Mouse (Mus musculus) adrenal gland, adult 2 months (tissue): Measurements from ENCODE around the gene Map2k4. TPM values are rescaled to one million over a fixed set of nuclear protein-coding genes. Genes with fewer than 3 reads are reported as not detected.

Source experiments
- DNase-seq: peaks from one replicate; pipeline ENCODE4 v3.0.0; 2021
- polyA plus RNA-seq: library from polyadenylated mRNA; depleted of rRNA; stranded (reverse); fragments of >200 nt; gene quantifications from 2 replicates; pipeline ENCODE4 v1.2.3, GENCODE M21; 2012
- total RNA-seq, 2 experiments: library from RNA; stranded (reverse); gene quantifications; 2 replicates each; pipeline ENCODE4 v1.2.3; 2021

The Map2k4 gene
- total and polyA plus RNA-seq, 3 experiments, result 8.0 to 58.4 (median 39.3) TPM

DNA sequence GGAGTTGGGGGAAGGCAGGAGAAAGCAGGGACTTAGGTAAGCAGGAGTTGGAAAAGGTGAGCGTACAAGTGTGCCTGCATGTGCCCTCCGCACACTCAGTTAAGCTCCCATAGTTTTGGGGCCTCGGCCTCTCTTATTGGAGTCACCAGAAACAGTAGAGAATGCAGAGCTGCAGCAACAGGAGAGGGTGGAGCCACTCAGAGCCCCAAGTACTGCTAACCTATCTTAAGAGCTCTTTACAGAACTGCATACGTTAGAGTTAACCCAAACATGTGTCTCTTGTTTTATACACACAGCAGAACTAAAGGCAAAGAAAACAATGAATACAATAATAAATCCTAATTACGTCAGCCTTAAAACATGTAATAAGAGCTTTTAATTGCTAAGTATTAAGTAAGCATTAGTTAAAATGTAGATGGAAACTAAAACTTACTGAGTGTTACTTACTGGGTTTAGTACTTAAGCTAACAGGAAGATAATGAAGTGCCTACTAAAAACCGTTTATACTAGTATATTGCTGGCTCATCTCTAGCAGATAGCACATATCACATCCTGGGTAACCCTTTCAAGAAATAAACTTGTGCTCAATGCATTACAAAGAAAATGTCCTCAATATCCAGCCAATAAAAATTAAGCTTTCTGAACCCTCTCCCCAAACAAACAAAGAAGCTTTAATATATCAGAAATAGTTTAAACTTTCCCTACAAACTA is 14.0 kb downstream of the Map2k4 start:
- no peak for DNase-seq

- no peak for DNase-seq
These were observed 14.6 kb downstream of the Map2k4 start for GRCm38 (mm10) chr11:65773535-65773934.

DNA sequence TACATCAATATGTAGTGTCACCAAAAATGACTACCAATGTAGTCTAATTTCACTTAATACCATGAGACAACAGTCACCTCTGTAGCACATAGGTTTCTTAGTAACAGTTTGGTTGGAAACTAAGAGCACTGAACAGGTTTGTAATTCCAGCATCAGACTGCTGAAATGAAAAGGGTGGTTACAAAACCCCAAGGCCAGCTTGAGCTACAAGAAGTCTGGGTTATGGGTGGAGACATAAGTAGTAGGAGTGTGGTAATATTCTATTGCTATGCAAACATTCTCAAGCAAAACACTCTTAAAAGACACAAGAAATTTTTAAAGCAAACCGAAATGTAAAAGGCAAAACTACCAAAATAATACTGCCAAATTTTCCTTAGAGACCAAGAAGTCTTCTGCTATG is 16.6 kb downstream of the Map2k4 start:
- DNase-seq, result no peak

DNA sequence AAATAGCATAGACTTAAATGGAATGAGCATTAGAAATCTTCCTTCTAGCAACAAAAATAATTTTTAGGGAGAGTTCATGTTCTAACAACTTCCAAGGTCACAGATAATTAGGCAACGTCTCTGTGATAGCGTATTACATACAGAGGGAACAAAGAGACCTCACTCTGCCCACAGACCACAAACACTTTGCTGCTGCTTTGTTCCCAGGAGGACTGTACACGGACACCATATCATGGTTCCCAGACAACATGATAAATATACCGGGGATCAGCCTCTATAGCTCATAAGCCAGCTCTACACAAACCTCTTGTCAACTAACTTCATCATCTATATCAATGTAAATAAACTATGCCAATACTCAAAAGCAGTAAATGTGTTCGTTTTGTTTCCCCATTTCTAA is 18.1 kb downstream of the Map2k4 start:
- no peak for DNase-seq

DNA sequence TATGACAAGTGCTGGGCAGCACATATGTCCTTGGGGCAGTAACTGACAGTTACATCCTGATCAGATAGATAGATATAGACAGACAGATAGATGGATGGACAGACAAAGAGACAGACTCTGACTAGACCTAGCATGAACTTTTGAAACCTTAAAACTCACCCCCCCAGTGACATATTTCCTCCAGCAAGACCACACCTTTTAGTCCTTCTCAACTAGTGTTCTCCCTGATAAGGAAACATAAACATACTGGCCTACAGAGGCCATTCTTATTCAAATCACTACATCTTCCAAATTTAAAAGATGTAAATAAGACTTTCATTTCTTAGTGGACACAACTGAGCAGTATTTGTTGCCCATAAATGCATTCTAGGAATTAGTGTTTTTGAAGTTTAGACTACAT is 19.7 kb downstream of the Map2k4 start:
- no peak for DNase-seq

DNA sequence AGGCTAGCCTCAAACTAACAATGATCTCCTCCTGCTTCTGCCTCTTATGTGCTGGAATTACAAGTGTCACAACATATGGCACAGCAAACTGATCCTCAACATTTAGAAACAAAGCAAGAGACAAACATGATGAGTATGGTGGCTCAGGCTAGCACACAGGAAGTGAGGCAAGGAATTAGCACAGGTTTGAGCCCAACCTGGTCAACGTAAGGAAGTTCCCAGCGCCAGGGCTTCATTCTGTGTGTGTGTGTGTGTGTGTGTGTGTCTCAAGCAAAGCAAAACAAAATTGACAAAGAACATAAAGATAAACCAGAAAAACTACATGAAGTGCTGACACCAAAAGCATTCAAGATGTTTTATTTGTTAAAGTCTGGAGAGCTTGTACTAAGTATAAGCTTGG is 27.2 kb downstream of the Map2k4 start:
- no peak for DNase-seq

DNA sequence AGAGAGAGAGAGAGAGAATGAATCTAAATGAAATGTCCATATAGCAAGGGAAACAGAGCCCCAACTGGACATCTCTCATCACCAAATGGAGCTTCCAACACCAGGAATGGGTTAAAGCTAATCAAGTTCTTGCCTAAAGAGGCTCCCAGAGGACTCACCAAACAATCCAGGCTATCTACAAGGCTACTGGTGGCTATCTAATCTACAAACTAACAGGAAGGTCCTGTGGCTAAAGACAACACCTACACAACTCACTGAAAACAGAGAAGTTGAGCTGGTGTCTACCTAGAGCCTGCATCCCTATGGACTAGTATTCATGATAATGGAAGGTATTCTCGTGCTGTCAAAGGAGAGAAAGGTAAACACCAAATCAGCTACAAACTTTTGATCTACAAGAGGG is 28.7 kb downstream of the Map2k4 start:
- DNase-seq, result no peak

DNA sequence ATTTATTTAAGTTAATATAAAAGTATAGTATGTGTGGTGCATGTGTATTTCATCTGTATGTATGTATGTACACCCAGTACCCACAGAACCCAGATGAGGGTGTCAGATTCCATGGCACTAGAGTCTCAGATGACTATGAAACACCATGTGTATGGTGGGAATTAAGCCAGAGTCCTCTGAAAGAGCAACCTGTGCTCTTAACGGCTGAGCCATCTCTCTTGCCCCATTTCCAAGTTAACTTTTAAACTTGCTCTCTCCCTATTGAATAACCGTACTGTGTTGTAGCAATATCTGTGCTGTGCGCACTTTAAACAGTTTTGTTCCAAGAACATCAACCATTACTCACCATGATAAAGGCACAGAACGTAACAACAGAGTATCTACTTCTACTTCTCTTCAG is 33.9 kb downstream of the Map2k4 start:
- DNase-seq, result no peak

- DNase-seq, result no peak
These were observed 34.5 kb downstream of the Map2k4 start for GRCm38 (mm10) chr11:65753593-65753992.

DNA sequence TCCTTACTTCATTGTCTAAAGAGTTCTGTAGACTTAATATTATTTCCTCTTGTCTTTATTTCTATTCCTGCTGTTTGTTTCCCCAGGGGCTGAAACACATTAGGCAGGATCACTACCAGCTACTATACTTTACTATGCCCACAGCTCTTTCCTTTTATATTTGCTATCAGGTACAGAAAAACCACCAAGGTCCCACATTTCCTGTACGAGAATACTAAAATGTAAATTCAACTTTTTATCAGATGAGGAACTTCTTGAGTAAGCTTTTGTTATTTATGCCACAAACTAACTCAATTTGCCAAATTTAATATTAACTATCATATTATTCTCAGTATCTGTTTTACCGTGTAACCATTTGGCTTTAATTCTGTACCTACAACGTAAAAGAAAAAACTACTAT is 37.6 kb downstream of the Map2k4 start:
- DNase-seq, result no peak

DNA sequence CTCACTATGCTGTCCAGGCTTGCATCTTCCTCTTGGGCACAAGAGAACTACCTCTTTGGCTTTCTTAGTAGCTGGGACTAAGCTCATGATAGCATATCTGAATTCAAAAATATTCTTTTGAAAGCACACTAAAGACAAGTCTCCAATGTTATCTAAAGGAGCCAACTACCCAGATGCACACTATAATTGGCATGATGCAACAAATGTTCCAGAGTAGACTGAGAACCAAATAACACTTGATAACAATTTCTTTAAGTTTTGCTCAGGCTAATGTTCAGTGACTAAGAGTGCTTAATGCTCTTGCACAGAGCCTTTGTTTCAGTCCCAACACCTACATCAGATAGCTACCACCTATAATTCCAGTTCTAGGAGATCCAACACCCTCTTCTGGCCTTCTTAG is 40.7 kb downstream of the Map2k4 start:
- no peak for DNase-seq

GRCm38 (mm10) chr11:65745707-65746333 is 42.3 kb downstream of the Map2k4 start:
- no peak for DNase-seq

- peak; percentile 68 for DNase-seq
These were observed 44.2 kb downstream of the Map2k4 start for GRCm38 (mm10) chr11:65743866-65744265.

- no peak for DNase-seq
These were observed 47.3 kb downstream of the Map2k4 start for GRCm38 (mm10) chr11:65740811-65741210.

DNA sequence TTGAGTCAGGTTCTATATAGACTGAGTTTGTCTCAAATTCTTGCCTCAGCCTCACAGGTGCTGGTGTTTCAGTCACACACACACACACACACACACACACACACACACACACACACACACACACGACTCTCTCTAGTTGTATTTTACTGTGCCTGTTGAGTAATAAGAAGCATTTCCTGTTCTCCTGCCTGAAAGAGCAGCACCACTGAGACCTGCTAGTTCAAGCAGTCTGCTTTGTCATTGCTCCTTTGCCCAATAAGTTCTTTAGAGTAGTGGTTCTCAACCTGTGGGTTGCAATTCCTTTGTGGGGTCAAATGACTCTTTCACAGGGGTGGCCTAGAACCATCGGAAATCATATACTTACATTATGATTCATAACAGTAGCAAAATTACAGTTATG is 47.7 kb downstream of the Map2k4 start:
- no peak for DNase-seq

DNA sequence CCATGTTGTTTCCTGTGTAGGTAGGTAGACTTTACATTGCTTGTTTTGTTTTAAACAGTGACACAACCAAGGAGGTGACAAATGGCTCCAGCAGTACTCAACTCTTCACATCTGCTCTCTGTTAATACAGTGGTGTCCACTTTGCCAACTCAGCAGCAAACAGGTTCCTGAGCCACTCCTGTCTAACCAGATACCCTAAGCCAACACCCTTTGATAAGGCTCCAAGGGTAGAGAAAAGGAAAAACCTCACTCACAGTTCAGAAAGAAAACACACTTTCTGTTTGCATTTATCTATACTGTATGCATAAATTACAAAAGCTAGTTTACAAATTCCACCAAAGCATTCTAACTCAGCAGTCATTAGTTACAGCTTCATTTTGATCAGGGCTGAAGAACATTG is 48.2 kb downstream of the Map2k4 start:
- DNase-seq, result no peak

DNA sequence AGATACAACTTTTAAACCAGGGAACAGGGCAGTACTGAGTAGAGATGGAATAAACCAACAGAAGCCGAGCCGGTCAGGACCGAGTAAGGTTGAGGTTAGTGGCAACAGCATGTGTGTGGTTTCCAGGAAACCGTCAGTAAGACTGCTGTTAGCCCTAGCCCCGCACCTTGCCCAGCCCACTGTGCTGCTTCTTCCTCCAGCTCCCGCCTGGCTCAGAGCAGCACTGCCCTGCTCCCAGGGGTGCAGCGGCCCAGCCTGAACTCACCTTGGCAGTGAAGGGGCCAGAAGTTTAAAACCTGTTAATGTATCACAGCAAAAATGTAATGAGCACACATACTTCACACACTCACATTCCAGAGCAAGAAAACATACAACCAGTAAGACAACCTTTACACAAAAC is 53.4 kb downstream of the Map2k4 start:
- no peak for DNase-seq

- DNase-seq, result peak; percentile 19
These were observed 58.4 kb downstream of the Map2k4 start for GRCm38 (mm10) chr11:65729623-65730217.

DNA sequence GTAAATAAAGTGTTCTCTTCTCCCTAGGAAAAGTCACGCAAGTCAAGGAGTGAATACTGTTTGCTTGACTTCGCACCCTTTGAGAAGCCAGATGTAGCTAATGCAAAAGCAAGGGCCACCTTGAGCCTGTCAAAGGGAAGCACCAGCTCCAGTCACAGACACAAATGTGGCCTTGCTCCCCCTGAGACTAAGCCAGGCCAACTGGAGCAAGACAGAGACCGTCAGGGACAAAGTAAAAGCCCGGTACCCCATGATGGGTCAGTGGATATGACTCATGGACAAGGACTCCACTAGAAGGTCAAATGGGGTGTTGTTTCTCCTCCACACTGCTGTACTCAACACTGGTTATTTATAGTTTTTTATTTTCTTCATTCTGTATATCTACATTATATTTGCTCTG is 59.2 kb downstream of the Map2k4 start:
- peak; percentile 83 for DNase-seq

GRCm38 (mm10) chr11:65723715-65724114 is 64.4 kb downstream of the Map2k4 start:
- DNase-seq, result no peak

DNA sequence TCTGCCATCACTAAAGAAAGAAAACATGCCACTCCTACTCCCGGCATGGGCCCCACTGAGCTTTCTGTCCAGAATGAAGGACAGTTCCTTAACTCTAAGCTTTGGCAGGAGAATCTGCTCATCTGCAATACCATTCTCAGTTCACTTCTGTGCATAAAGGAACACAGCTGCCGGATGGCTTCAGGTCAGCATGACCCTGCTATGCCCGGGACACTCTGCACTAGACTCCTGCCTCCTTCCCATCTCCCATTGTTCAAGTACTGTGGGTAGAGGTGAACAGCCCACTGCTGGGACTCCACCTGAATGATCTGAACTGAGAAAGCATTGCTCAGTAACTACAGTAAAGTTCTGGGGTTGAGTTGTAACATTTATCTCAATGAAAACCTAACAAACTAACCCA is 66.5 kb downstream of the Map2k4 start:
- DNase-seq, result no peak

- no peak for DNase-seq
These were observed 68.1 kb downstream of the Map2k4 start for GRCm38 (mm10) chr11:65719960-65720359.

- DNase-seq, result no peak
These were observed 74.3 kb downstream of the Map2k4 start for GRCm38 (mm10) chr11:65713830-65714229.
